Mouse (Mus musculus): ENCODE results near the gene Tmem121b. TPM values are rescaled to one million over a fixed set of nuclear protein-coding genes. Genes with fewer than 3 reads are reported as not detected.

Gene Tmem121b
- not detected in 2 replicates for polyA plus RNA-seq (2015; fragmentation: Nextera tagmentation; extraction: Ambion mirVana)

DNA sequence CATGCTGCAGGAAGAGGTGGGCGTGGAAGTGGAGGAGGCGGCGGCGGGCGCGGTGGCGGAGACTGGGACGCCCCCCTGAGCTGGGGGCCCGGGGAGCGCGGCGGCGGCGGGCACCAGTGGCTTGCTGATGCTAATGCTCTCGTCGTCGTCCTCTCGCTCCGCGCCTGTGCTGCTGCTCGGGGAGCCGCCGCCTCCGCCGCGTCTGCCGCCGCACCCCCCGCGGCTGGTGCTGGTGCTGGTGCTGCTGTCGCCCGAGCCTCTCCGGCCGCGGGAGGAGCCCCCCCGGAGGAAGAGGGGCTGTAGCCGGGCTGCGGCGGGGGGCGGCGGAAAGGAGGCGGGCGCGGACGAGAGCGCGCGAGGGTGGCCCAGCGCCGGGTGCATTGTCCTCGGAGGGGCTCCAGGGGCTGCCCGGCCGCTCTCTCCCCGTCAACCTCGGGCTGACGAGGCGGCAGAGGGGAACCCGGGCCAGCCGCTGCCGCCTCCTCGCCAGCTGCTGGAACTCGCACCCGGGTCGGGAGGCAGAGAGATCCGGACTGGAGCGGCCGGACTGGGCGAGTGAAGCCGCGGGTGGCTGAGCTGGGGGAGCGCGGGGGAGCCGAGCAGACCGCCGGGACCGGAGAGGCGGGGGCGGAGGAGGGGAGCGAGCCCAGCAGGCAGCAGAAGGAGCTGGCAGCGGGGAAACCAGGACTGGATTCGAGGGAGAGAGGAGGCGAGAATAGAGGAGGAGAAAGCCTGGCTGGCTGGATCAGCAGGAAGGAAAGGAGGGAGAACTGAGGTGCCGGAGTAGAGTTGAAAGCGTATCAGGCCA lies at the start of gene Tmem121b:
Gene Tmem121b, minus strand, starts transcription at position 434 of the 808 bp plus-strand sequence.
- H3K4me1 ChIP-seq (ENCODE audit: insufficient read depth) = peaks cover 19% of the 10 kb centered on the region
- H3K27me3 ChIP-seq (ENCODE audit: insufficient read depth, low read length) = peaks cover 45% of the 10 kb centered on the region
- TF ChIP-seq EP300 (IDR thresholded peaks at IDR 0.05; ENCODE audit: low read depth) = no peak
- TF ChIP-seq CTCF (IDR thresholded peaks at IDR 0.05; ENCODE audit: low read depth) = no peak
- DNase-seq (peak; percentile 39), ATAC-seq (peak; percentile 31; the same call in 1 of the 2 replicates)
- no peaks in the 10 kb centered on the region for H3K9me3 ChIP-seq (ENCODE audit: low read length)
- no peak within 1 kb of the TSS for H3K9ac ChIP-seq (replicated peaks)
- H3K4me3 ChIP-seq (ENCODE audit: low read depth, low read length) = peak within 1 kb of the TSS; percentile 56
- no peaks in the 10 kb centered on the region for H3K36me3 ChIP-seq (replicated peaks; ENCODE audit: insufficient read depth, low read length)
- 1% methylated on average over 47 of the region's 84 CpGs for WGBS (ENCODE audit: insufficient replicate concordance)
- H3K27ac ChIP-seq (ENCODE audit: low read depth) = no peak within 1 kb of the TSS
- peak within 1 kb of the TSS; percentile 82 for H3K4me2 ChIP-seq (ENCODE audit: low read depth, low read length)

DNA sequence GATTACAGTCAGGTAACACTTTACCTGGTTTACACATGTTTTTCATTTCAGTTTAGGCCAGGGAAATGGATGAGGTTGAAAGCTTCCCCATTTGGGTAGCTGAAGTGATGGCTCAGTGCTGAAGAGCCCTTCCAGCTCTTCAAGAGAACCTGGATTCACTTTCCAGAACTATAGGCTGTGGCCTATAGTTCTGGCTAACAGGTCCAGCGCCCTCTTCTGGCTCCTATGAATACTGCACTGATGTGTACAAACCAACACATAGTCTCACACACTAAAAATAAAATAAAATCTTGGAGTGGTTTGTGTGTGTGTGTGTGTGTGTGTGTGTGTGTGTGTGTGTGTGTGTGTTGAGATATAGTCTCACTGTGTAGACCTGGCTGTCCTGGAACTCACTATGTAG lies 48.5 kb upstream of the Tmem121b start:
- DNase-seq (no peak), ATAC-seq (no peak)
- H3K27me3 ChIP-seq (ENCODE audit: insufficient read depth, low read length) = no peaks in the 10 kb centered on the region
- H3K4me1 ChIP-seq (ENCODE audit: insufficient read depth) = peaks cover 5% of the 10 kb centered on the region
- no peak overlapping the region for H3K4me2 ChIP-seq (ENCODE audit: low read depth, low read length)
- no peak overlapping the region for H3K4me3 ChIP-seq (ENCODE audit: low read depth, low read length)
- TF ChIP-seq EP300 (IDR thresholded peaks at IDR 0.05; ENCODE audit: low read depth) (no peak), CTCF (IDR thresholded peaks at IDR 0.05; ENCODE audit: low read depth) (peak; percentile 52)
- no peak overlapping the region for H3K27ac ChIP-seq (ENCODE audit: low read depth)
- no peak overlapping the region for H3K9ac ChIP-seq (replicated peaks)
- WGBS (ENCODE audit: insufficient replicate concordance) = 21% methylated on average over 1 of the region's 1 CpGs
- no peaks in the 10 kb centered on the region for H3K36me3 ChIP-seq (replicated peaks; ENCODE audit: insufficient read depth, low read length)
- H3K9me3 ChIP-seq (ENCODE audit: low read length) = no peaks in the 10 kb centered on the region

DNA sequence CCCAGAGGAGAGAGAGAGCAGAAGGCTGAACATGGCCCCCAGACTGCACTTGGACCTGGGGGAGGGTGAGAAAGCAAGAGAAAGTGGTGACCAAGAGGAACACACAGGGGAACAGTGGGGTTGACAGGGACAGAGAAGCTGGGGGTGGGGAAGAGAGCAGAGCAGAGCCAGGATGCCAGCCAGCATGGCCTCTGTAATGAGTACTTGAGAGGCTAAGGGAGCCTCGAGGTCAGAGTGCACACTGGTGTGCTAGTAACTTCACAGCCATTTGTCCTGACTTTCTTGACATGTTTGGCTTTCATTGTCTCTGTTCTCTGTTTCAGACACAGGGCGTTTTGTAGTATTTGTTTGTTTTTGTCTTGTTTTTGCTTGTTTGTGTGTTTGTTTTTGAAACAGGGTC lies 47.8 kb upstream of the Tmem121b start:
- WGBS (ENCODE audit: insufficient replicate concordance) = 64% methylated on average over 2 of the region's 2 CpGs
- DNase-seq = no peak

DNA sequence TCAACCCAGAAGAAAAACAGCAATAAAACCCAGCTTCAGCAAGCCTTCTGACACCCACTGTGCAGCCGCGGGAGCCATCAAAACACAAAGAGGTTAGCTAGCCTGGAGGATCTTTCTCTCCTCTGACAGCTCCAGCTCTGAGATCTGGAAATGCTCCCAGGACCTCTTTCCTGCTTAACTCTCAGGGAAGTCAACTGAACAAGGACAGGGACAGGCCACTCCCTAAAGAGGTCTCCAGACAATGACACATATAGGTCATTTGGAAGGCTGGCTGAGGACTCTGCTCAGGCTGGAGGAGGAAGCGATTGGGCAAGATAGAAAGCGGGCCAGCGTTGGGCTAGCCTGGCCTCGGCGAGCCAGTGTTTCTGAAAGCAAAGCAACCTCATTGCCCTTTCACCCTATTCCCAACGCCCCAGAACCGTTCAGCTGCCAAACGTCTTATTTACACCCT lies 46.2 kb upstream of the Tmem121b start:
- H3K27ac ChIP-seq (ENCODE audit: low read depth) = peak overlapping the region; percentile 77
- H3K4me2 ChIP-seq (ENCODE audit: low read depth, low read length) = no peak overlapping the region
- H3K36me3 ChIP-seq (replicated peaks; ENCODE audit: insufficient read depth, low read length) = no peaks in the 10 kb centered on the region
- no peaks in the 10 kb centered on the region for H3K27me3 ChIP-seq (ENCODE audit: insufficient read depth, low read length)
- peaks cover 5% of the 10 kb centered on the region for H3K4me1 ChIP-seq (ENCODE audit: insufficient read depth)
- DNase-seq (peak; percentile 42), ATAC-seq (peak; percentile 56)
- no peak overlapping the region for H3K4me3 ChIP-seq (ENCODE audit: low read depth, low read length)
- 50% methylated on average over 10 of the region's 10 CpGs for WGBS (ENCODE audit: insufficient replicate concordance)
- H3K9ac ChIP-seq (replicated peaks) = no peak overlapping the region
- TF ChIP-seq EP300 (IDR thresholded peaks at IDR 0.05; ENCODE audit: low read depth) = 0 out of 2 replicates have a peak, but pooled peaks have one; percentile 11
- TF ChIP-seq CTCF (IDR thresholded peaks at IDR 0.05; ENCODE audit: low read depth) = no peak
- no peaks in the 10 kb centered on the region for H3K9me3 ChIP-seq (ENCODE audit: low read length)

More for the DNA sequence above, 47.8 kb upstream of the Tmem121b start:
- no peak overlapping the region for H3K9ac ChIP-seq (replicated peaks)
- ATAC-seq = no peak
- H3K4me2 ChIP-seq (ENCODE audit: low read depth, low read length) = no peak overlapping the region
- H3K4me1 ChIP-seq (ENCODE audit: insufficient read depth) = peaks cover 5% of the 10 kb centered on the region
- no peaks in the 10 kb centered on the region for H3K27me3 ChIP-seq (ENCODE audit: insufficient read depth, low read length)
- no peak overlapping the region for H3K27ac ChIP-seq (ENCODE audit: low read depth)
- no peaks in the 10 kb centered on the region for H3K36me3 ChIP-seq (replicated peaks; ENCODE audit: insufficient read depth, low read length)
- no peaks in the 10 kb centered on the region for H3K9me3 ChIP-seq (ENCODE audit: low read length)
- TF ChIP-seq CTCF (IDR thresholded peaks at IDR 0.05; ENCODE audit: low read depth) = no peak
- no peak for TF ChIP-seq EP300 (IDR thresholded peaks at IDR 0.05; ENCODE audit: low read depth)
- H3K4me3 ChIP-seq (ENCODE audit: low read depth, low read length) = no peak overlapping the region

DNA sequence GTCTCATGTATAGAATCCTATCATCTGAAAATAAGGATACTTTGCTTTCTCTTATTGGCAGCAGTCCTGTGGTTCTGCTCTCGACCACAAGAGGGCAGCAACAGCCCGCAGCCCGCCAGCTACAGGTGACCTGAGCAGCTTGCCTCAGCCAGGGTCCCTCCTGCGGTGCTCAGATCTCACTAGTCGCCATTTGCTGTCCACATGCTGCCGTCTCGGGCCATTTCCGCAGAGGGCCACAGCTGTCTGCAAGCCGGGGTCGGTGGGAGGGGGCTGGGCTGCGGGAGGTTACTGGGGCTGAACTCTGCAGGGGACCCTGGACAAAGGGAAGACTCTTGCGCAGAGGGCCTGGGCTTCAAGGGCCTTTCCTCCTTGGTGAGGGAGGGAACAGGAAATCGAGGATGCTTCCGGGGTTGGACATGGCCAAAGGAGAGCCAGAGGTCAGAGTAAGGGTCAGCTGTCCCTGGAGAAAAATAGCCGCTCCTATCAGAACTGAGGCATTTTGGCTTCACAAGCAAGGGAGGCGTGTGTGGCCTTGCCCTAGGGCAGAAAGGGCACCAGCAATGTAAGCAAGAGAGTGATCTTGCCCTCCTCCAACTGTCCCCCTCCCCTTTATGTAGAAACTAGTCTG lies 45.6 kb upstream of the Tmem121b start:
- Histone ChIP-seq H3K27ac (ENCODE audit: low read depth) (peak overlapping the region; percentile 77), H3K4me1 (ENCODE audit: insufficient read depth) (peaks cover 5% of the 10 kb centered on the region), H3K9ac (replicated peaks) (no peak overlapping the region; the same call in 1 of the 2 replicates), H3K9me3 (ENCODE audit: low read length) (no peaks in the 10 kb centered on the region), H3K27me3 (ENCODE audit: insufficient read depth, low read length) (no peaks in the 10 kb centered on the region), H3K4me3 (ENCODE audit: low read depth, low read length) (no peak overlapping the region), H3K36me3 (replicated peaks; ENCODE audit: insufficient read depth, low read length) (no peaks in the 10 kb centered on the region), H3K4me2 (ENCODE audit: low read depth, low read length) (peak overlapping the region; percentile 50)
- DNase-seq (peak; percentile 87), ATAC-seq (peak; percentile 91)
- TF ChIP-seq CTCF (IDR thresholded peaks at IDR 0.05; ENCODE audit: low read depth) = peak; percentile 99
- no peak for TF ChIP-seq EP300 (IDR thresholded peaks at IDR 0.05; ENCODE audit: low read depth)
- WGBS (ENCODE audit: insufficient replicate concordance) = 12% methylated on average over 16 of the region's 16 CpGs

DNA sequence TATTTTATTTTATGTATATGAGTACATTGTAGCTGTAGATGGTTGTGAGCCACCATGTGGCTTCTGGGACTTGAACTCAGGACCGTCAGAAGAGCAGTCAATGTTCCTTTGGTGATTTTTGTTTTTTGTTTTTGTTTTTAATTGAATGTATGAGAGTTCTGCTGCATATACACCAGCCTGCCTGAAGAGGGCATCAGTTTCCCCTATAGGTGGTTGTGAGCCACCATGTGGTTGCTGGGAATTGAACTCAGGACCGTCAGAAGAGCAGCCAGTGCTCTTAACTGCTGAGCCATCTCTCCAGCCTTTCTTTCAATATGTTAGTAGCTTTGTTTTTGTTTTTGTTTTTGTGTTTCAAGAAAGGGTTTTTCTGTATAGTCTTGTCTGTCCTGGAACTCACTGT lies 42.7 kb upstream of the Tmem121b start:
- Histone ChIP-seq H3K4me2 (ENCODE audit: low read depth, low read length) (no peak overlapping the region), H3K4me1 (ENCODE audit: insufficient read depth) (peaks cover 11% of the 10 kb centered on the region), H3K4me3 (ENCODE audit: low read depth, low read length) (no peak overlapping the region), H3K27me3 (ENCODE audit: insufficient read depth, low read length) (no peaks in the 10 kb centered on the region), H3K27ac (ENCODE audit: low read depth) (no peak overlapping the region), H3K9ac (replicated peaks) (no peak overlapping the region), H3K36me3 (replicated peaks; ENCODE audit: insufficient read depth, low read length) (no peaks in the 10 kb centered on the region), H3K9me3 (ENCODE audit: low read length) (no peaks in the 10 kb centered on the region)
- DNase-seq (no peak), ATAC-seq (no peak)
- no peak for TF ChIP-seq EP300 (IDR thresholded peaks at IDR 0.05; ENCODE audit: low read depth)
- peak; percentile 46 for TF ChIP-seq CTCF (IDR thresholded peaks at IDR 0.05; ENCODE audit: low read depth)
- WGBS (ENCODE audit: insufficient replicate concordance) = 78% methylated on average over 2 of the region's 2 CpGs
